Mouse (Mus musculus) lung, postnatal 0 days (tissue): Measurements from ENCODE around the gene Spata1. TPM values are rescaled to one million over a fixed set of nuclear protein-coding genes. Genes with fewer than 3 reads are reported as not detected.
A peak's percentile ranks its signal among the peaks of the same experiment; 100 is the strongest.

Experiments
- ATAC-seq: fragments of 200-750 bp; cut with Nextera tagmentation; 2 replicates; pipeline ENCODE4 v1.8.0; 2017; ENCODE audit warnings: moderate library complexity
- DNase-seq: peaks from one replicate; pipeline ENCODE4 v3.0.0-alpha.2; 2016; ENCODE audit warnings: low spot score
- H3K27ac ChIP-seq: fragments of 300-500 bp; sonication (generic); 2 replicates; pipeline ENCODE4 v1.5.1; 2014; ENCODE audit warnings: antibody characterized with exemption, mild to moderate bottlenecking, low read length, mixed read lengths
- H3K27me3 ChIP-seq: fragments of 300-500 bp; sonication (generic); replicated peaks from 2 replicates; pipeline ENCODE4 v1.6.1; 2014; ENCODE audit warnings: low read length, mixed read lengths; ENCODE audit not compliant: insufficient read depth
- H3K36me3 ChIP-seq: fragments of 300-500 bp; sonication (generic); 2 replicates; pipeline ENCODE4 v1.6.1; 2014; ENCODE audit warnings: low read length, mixed read lengths; ENCODE audit not compliant: insufficient read depth
- H3K4me1 ChIP-seq: fragments of 300-500 bp; sonication (generic); 2 replicates; pipeline ENCODE4 v1.6.1; 2014; ENCODE audit warnings: antibody characterized with exemption, low read depth, low read length, mixed read lengths; ENCODE audit not compliant: insufficient read depth
- H3K4me2 ChIP-seq: fragments of 300-500 bp; sonication (generic); replicated peaks from 2 replicates; pipeline ENCODE4 v1.6.1; 2014; ENCODE audit warnings: low read depth, mild to moderate bottlenecking, low read length, moderate library complexity, mixed read lengths
- H3K4me3 ChIP-seq: fragments of 300-500 bp; sonication (generic); 2 replicates; pipeline ENCODE4 v1.5.1; 2014; ENCODE audit warnings: low read depth, low read length
- H3K9ac ChIP-seq: fragments of 300-500 bp; sonication (generic); replicated peaks from 2 replicates; pipeline ENCODE4 v1.6.1; 2014; ENCODE audit warnings: low read depth, mild to moderate bottlenecking
- H3K9me3 ChIP-seq: fragments of 300-500 bp; sonication (generic); 2 replicates; pipeline ENCODE4 v1.6.1; 2016; ENCODE audit warnings: low read length, mixed read lengths
- CTCF ChIP-seq: IDR thresholded peaks from 2 replicates; pipeline ENCODE4 v1.5.1; 2016; ENCODE audit warnings: antibody characterized with exemption, mild to moderate bottlenecking
- EP300 ChIP-seq: IDR thresholded peaks from 2 replicates; pipeline ENCODE4 v1.6.1; 2016; ENCODE audit warnings: antibody characterized with exemption, mild to moderate bottlenecking, control low read depth
- WGBS: fragments of 180-500 bp; shearing (Covaris S2); extraction: QIAGEN DNeasy Blood & Tissue Kit; methylation state at CpG from one replicate; pipeline ENCODE4 v1.1.7; 2014; 5-methylcytosine and 5-hydroxymethylcytosine counted together
- polyA plus RNA-seq: library from polyadenylated mRNA; unstranded; fragments of >200 nt; fragmentation: Nextera tagmentation; extraction: Ambion mirVana; gene quantifications from 2 replicates; pipeline ENCODE4 v1.2.1, GENCODE M21; 2015

The Spata1 gene
- polyA plus RNA-seq: 4.4 and 5.8 TPM in 2 replicates

DNA sequence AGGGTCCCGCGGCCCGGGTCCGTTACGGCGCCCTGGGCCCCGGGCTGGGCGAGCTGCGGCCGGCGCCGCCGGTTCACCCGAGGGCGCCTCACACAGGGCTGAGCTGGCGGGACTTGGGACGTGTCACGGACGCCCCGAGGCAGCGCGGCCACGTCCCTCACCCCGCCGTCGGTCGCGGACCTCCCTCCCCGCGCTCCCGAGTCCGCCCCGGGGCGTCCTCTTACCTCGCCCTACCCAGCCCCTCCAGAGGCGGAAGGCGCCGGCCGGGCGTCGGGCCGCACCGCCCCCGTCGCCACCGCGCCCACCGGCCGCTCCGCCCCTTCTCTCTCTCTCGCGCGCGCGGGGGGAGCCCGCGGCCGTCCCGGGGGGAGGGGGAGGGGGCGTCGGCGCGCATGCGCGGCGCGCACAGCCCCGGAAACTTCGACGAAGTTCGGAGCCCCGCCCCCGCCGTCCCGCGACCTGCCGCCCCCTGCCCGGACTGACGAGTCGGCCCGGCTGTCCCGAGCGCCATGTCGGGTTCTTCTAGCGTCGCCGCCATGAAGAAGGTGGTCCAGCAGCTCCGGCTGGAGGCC is at the start of gene Spata1, which contains the start of gene Gng5:
TSS of gene Spata1 (minus strand) at position 323 of the 572 bp plus-strand sequence.
TSS of gene Gng5 (plus strand) at position 377 of the 572 bp plus-strand sequence.
- H3K9ac ChIP-seq: peak within 1 kb of the TSS; percentile 94
- peaks cover 3% of the 10 kb centered on the region; the same call in 1 of the 2 replicates for H3K4me1 ChIP-seq
- ATAC-seq (peak; percentile 95), DNase-seq (peak; percentile 97)
- H3K27ac ChIP-seq: peak within 1 kb of the TSS; percentile 99
- peak within 1 kb of the TSS; percentile 64 for H3K4me2 ChIP-seq
- H3K9me3 ChIP-seq: no peaks in the 10 kb centered on the region
- no peak for TF ChIP-seq EP300
- 0 out of 2 replicates have a peak, but pooled peaks have one; percentile 3 for TF ChIP-seq CTCF
- peak within 1 kb of the TSS; percentile 96 for H3K4me3 ChIP-seq
- WGBS: 1% methylated on average over 20 of the region's 88 CpGs
- H3K27me3 ChIP-seq: no peaks in the 10 kb centered on the region
- H3K36me3 ChIP-seq: no peaks in the 10 kb centered on the region

DNA sequence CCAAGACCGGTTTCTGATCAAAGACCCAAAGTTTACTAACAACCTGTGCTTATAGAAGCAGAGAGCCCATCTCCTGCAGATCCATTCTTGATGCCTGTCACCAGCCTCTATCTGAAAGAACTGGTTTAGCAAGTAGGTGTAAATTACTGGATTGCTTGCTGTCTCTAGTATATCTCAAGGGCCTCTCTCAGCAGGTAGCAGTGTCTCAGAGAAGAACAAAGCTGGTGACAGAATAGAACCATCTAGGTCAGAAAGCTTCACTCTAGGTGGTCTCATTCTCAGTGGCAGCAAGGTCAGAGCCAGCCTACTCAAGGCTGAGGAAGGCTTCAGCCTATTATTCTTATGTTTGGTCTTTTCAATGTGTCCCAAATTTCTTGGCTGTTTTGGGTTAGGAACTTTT is 44.1 kb upstream of the Spata1 start:
- no peaks in the 10 kb centered on the region for H3K36me3 ChIP-seq
- ATAC-seq (no peak), DNase-seq (no peak)
- no peak overlapping the region for H3K4me2 ChIP-seq
- no peaks in the 10 kb centered on the region for H3K9me3 ChIP-seq
- 28% methylated on average over 1 of the region's 1 CpGs for WGBS
- H3K27me3 ChIP-seq: no peaks in the 10 kb centered on the region
- no peaks in the 10 kb centered on the region for H3K4me1 ChIP-seq
- no peak overlapping the region for H3K27ac ChIP-seq
- no peak overlapping the region for H3K4me3 ChIP-seq
- H3K9ac ChIP-seq: no peak overlapping the region
- no peak for TF ChIP-seq EP300
- no peak for TF ChIP-seq CTCF

GRCm38 (mm10) chr3:146540521-146541273 is 41.1 kb upstream of the Spata1 start:
- Histone ChIP-seq H3K27ac (no peak overlapping the region), H3K9me3 (no peaks in the 10 kb centered on the region), H3K4me1 (no peaks in the 10 kb centered on the region), H3K9ac (no peak overlapping the region), H3K4me2 (no peak overlapping the region), H3K36me3 (no peaks in the 10 kb centered on the region), H3K4me3 (no peak overlapping the region), H3K27me3 (no peaks in the 10 kb centered on the region)
- ATAC-seq: no peak
- TF ChIP-seq EP300 (no peak), CTCF (no peak)
- DNase-seq: peak; percentile 15
- 32% methylated on average over 4 of the region's 4 CpGs for WGBS

GRCm38 (mm10) chr3:146534986-146535385 is 35.4 kb upstream of the Spata1 start:
- WGBS: 63% methylated on average over 6 of the region's 6 CpGs

GRCm38 (mm10) chr3:146528335-146528734 is 28.8 kb upstream of the Spata1 start:
- no peaks in the 10 kb centered on the region for H3K27me3 ChIP-seq
- no peak for ATAC-seq
- TF ChIP-seq EP300: no peak
- no peak for TF ChIP-seq CTCF

More at GRCm38 (mm10) chr3:146534986-146535385, 35.4 kb upstream of the Spata1 start:
- no peak overlapping the region for H3K4me3 ChIP-seq
- H3K36me3 ChIP-seq: no peaks in the 10 kb centered on the region
- H3K27me3 ChIP-seq: no peaks in the 10 kb centered on the region
- no peak for DNase-seq
- no peaks in the 10 kb centered on the region for H3K9me3 ChIP-seq
- H3K9ac ChIP-seq: no peak overlapping the region
- no peak overlapping the region for H3K4me2 ChIP-seq
- H3K27ac ChIP-seq: no peak overlapping the region
- H3K4me1 ChIP-seq: no peaks in the 10 kb centered on the region
- no peak for TF ChIP-seq EP300
- no peak for TF ChIP-seq CTCF
- no peak for ATAC-seq

GRCm38 (mm10) chr3:146521652-146522020 is 22.1 kb upstream of the Spata1 start:
- H3K27me3 ChIP-seq: no peaks in the 10 kb centered on the region
- peak overlapping the region; percentile 75 for H3K9ac ChIP-seq
- H3K4me3 ChIP-seq: peak overlapping the region; percentile 91
- no peaks in the 10 kb centered on the region for H3K4me1 ChIP-seq
- no peak for TF ChIP-seq CTCF
- no peak for TF ChIP-seq EP300
- 8% methylated on average over 8 of the region's 8 CpGs for WGBS
- 0 out of 2 replicates have a peak, but pooled peaks cover 14% of the 10 kb centered on the region for H3K36me3 ChIP-seq
- H3K9me3 ChIP-seq: no peaks in the 10 kb centered on the region
- peak overlapping the region; percentile 76 for H3K4me2 ChIP-seq
- no peak for ATAC-seq
- DNase-seq: no peak
- peak overlapping the region; percentile 99 for H3K27ac ChIP-seq

More at GRCm38 (mm10) chr3:146528335-146528734, 28.8 kb upstream of the Spata1 start:
- no peak overlapping the region for H3K27ac ChIP-seq
- H3K4me2 ChIP-seq: no peak overlapping the region
- no peaks in the 10 kb centered on the region for H3K4me1 ChIP-seq
- H3K9me3 ChIP-seq: no peaks in the 10 kb centered on the region
- DNase-seq: no peak
- 45% methylated on average over 2 of the region's 2 CpGs for WGBS
- no peak overlapping the region for H3K9ac ChIP-seq
- no peaks in the 10 kb centered on the region for H3K36me3 ChIP-seq
- no peak overlapping the region for H3K4me3 ChIP-seq
